8 mouse cellular contexts compared by ENCODE assay signal in the genomic region with DNA sequence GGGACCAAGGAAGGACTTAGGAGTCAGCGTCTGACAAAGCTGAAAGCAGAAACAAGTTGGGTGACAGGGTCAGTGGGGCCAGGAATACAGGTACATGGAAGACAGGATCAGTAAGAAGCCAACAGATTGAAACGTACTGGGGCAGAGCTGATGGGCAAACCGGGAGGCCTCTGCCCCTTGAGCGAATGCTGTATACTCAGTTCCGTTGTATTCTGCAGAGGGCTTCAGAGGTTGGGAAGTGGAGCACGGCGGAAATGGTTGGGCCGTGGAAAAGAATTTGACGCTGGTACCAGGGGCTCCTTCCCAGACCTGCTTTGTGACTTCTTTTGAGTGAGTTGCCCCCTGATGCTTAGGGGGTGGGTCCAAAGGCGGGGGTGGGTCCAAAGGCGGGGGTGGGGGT. TPM values are rescaled to one million over a fixed set of nuclear protein-coding genes. Genes with fewer than 3 reads are reported as not detected.
DNase-seq lines count a peak whose midpoint lies in the region; ATAC-seq and TF ChIP-seq lines count a peak whose summit lies in the region.

No protein-coding gene starts in this region.

- ATAC-seq in lung, embryonic 15.5 days (ENCODE audit: borderline replicate concordance, extremely low read depth, low FRiP score, low TSS enrichment): 0 out of 2 replicates have a peak, but pooled peaks have one; percentile 12
- no peak for ATAC-seq in forebrain, embryonic 13.5 days
- no peak for ATAC-seq in limb, embryonic 14.5 days (ENCODE audit: low FRiP score, low read depth)

- TF ChIP-seq POLR2A in limb, embryonic 14.5 days (IDR thresholded peaks at IDR 0.05; ENCODE audit: borderline replicate concordance, extremely low read depth, insufficient read depth, insufficient read length): no peak
- TF ChIP-seq POLR2A in olfactory bulb, adult 2 months (IDR thresholded peaks at IDR 0.05; ENCODE audit: insufficient read depth, low read depth, low read length): no peak

- H3K4me1 ChIP-seq in lung, embryonic 15.5 days: peaks cover 17% of the 10 kb centered on the region
- H3K4me1 ChIP-seq in forebrain, embryonic 13.5 days: peaks cover 12% of the 10 kb centered on the region; the same call in 1 of the 2 replicates
- peaks cover 3% of the 10 kb centered on the region; the same call in 1 of the 2 replicates for H3K4me1 ChIP-seq in limb, embryonic 14.5 days (ENCODE audit: control insufficient read depth, insufficient read depth, low read length)
- peaks cover 12% of the 10 kb centered on the region for H3K4me1 ChIP-seq in olfactory bulb, adult 2 months (ENCODE audit: control insufficient read depth, insufficient read depth, low read length)

- H3K4me2 ChIP-seq in lung, embryonic 15.5 days: peak overlapping the region; percentile 65
- peak overlapping the region; percentile 68 for H3K4me2 ChIP-seq in forebrain, embryonic 13.5 days
- peak overlapping the region; percentile 81 for H3K4me2 ChIP-seq in limb, embryonic 14.5 days (replicated peaks; ENCODE audit: low read depth, low read length, severe bottlenecking)

- no peak for TF ChIP-seq CTCF in olfactory bulb, adult 2 months (IDR thresholded peaks at IDR 0.05; ENCODE audit: insufficient read depth, low read depth, low read length)

- no peaks in the 10 kb centered on the region for H3K9me3 ChIP-seq in lung, embryonic 15.5 days
- H3K9me3 ChIP-seq in forebrain, embryonic 13.5 days (replicated peaks): 0 out of 2 replicates have a peak, but pooled peaks cover 4% of the 10 kb centered on the region
- 0 out of 2 replicates have a peak, but pooled peaks cover 6% of the 10 kb centered on the region for H3K9me3 ChIP-seq in limb, embryonic 14.5 days (ENCODE audit: control insufficient read depth, low read length)

- no peak for DNase-seq in lung, postnatal 4 days
- no peak for DNase-seq in limb, embryonic 14.5 days (ENCODE audit: low spot score)
- DNase-seq in Muller cell, postnatal 12 days (ENCODE audit: inconsistent ontology term): no peak
- no peak for DNase-seq in cerebellum, postnatal 10 days
- no peak for DNase-seq in cerebellum, postnatal 25 days

- no peak overlapping the region for H3K27ac ChIP-seq in lung, embryonic 15.5 days
- no peak overlapping the region for H3K27ac ChIP-seq in forebrain, embryonic 13.5 days
- H3K27ac ChIP-seq in limb, embryonic 14.5 days (replicated peaks; ENCODE audit: low read depth, low read length): no peak overlapping the region
- no peak overlapping the region for H3K27ac ChIP-seq in olfactory bulb, adult 2 months (ENCODE audit: insufficient read depth, low read depth, low read length)

- peak overlapping the region; percentile 38 for H3K4me3 ChIP-seq in lung, embryonic 15.5 days
- H3K4me3 ChIP-seq in forebrain, embryonic 13.5 days: peak overlapping the region; percentile 44
- H3K4me3 ChIP-seq in limb, embryonic 14.5 days (replicated peaks; ENCODE audit: low read length): peak overlapping the region; percentile 39
- peak overlapping the region; percentile 44 for H3K4me3 ChIP-seq in olfactory bulb, adult 2 months (ENCODE audit: insufficient read depth, low read depth, low read length)

- no peaks in the 10 kb centered on the region for H3K27me3 ChIP-seq in lung, embryonic 15.5 days
- H3K27me3 ChIP-seq in forebrain, embryonic 13.5 days: peaks cover 7% of the 10 kb centered on the region; the same call in 1 of the 2 replicates
- H3K27me3 ChIP-seq in limb, embryonic 14.5 days (ENCODE audit: control insufficient read depth, insufficient read depth, low read length): no peaks in the 10 kb centered on the region

- H3K36me3 ChIP-seq in lung, embryonic 15.5 days: peaks cover 30% of the 10 kb centered on the region
- H3K36me3 ChIP-seq in forebrain, embryonic 13.5 days (ENCODE audit: poor library complexity, severe bottlenecking): peaks cover 21% of the 10 kb centered on the region
- H3K36me3 ChIP-seq in limb, embryonic 14.5 days (ENCODE audit: control insufficient read depth, insufficient read depth, low read length): peaks cover 40% of the 10 kb centered on the region

- 19% methylated on average over 11 of the region's 11 CpGs for WGBS in lung, embryonic 15.5 days
- 7% methylated on average over 11 of the region's 11 CpGs for WGBS in forebrain, embryonic 13.5 days
- WGBS in limb, embryonic 14.5 days: 16% methylated on average over 11 of the region's 11 CpGs
- WGBS in olfactory bulb, adult 2 months: 12% methylated on average over 11 of the region's 11 CpGs

- no peak overlapping the region; the same call in 1 of the 2 replicates for H3K9ac ChIP-seq in lung, embryonic 15.5 days
- peak overlapping the region; percentile 59 for H3K9ac ChIP-seq in forebrain, embryonic 13.5 days
- 0 out of 2 replicates have a peak overlapping the region, but pooled peaks have one; percentile 48 for H3K9ac ChIP-seq in limb, embryonic 14.5 days (ENCODE audit: low read depth, low read length, severe bottlenecking)

RNA-seq across cellular contexts. Expression of gene Mrps12, which starts 8.4 kb away (rescaled TPM):
- 116 and 124 TPM in 2 replicates for polyA plus RNA-seq in lung, embryonic 15.5 days (2015; fragmentation: Nextera tagmentation; extraction: Ambion mirVana)
- 107 and 122 TPM in 2 replicates for polyA plus RNA-seq in forebrain, embryonic 13.5 days (2015; fragmentation: Nextera tagmentation; extraction: Ambion mirVana)
- polyA plus RNA-seq in limb, embryonic 14.5 days (2012; rRNA removed): 82.6 and 92.6 TPM in 2 replicates
- 134 and 135 TPM in 2 replicates for polyA plus RNA-seq in limb, embryonic 14.5 days (2014; fragmentation: Nextera tagmentation; extraction: Ambion mirVana)
- not detected in 2 replicates for polyA plus RNA-seq in olfactory bulb, adult 2 months (2012; ENCODE audit: insufficient read depth, insufficient read length, low replicate concordance, missing spikeins)

RNA-seq across cellular contexts. Expression of gene Sars2, which starts 8.6 kb away (rescaled TPM):
- 27.2 and 27.7 TPM in 2 replicates for polyA plus RNA-seq in lung, embryonic 15.5 days (2015; fragmentation: Nextera tagmentation; extraction: Ambion mirVana)
- 23.0 and 23.7 TPM in 2 replicates for polyA plus RNA-seq in forebrain, embryonic 13.5 days (2015; fragmentation: Nextera tagmentation; extraction: Ambion mirVana)
- polyA plus RNA-seq in limb, embryonic 14.5 days (2012; rRNA removed): 32.6 and 38.1 TPM in 2 replicates
- polyA plus RNA-seq in limb, embryonic 14.5 days (2014; fragmentation: Nextera tagmentation; extraction: Ambion mirVana): 22.0 and 22.3 TPM in 2 replicates
- not detected in 2 replicates for polyA plus RNA-seq in olfactory bulb, adult 2 months (2012; ENCODE audit: insufficient read depth, insufficient read length, low replicate concordance, missing spikeins)

RNA-seq across cellular contexts. Expression of gene Fbxo17, which starts 16.6 kb away (rescaled TPM):
- polyA plus RNA-seq in lung, embryonic 15.5 days (2015; fragmentation: Nextera tagmentation; extraction: Ambion mirVana): 15.6 and 16.3 TPM in 2 replicates
- polyA plus RNA-seq in forebrain, embryonic 13.5 days (2015; fragmentation: Nextera tagmentation; extraction: Ambion mirVana): 4.4 and 5.3 TPM in 2 replicates
- 34.8 and 43.3 TPM in 2 replicates for polyA plus RNA-seq in limb, embryonic 14.5 days (2012; rRNA removed)
- polyA plus RNA-seq in limb, embryonic 14.5 days (2014; fragmentation: Nextera tagmentation; extraction: Ambion mirVana): 25.6 and 29.0 TPM in 2 replicates
- polyA plus RNA-seq in olfactory bulb, adult 2 months (2012; ENCODE audit: insufficient read depth, insufficient read length, low replicate concordance, missing spikeins): not detected in 2 replicates

RNA-seq across cellular contexts. Expression of gene Ccer2, which starts 22.8 kb away (rescaled TPM):
- polyA plus RNA-seq in lung, embryonic 15.5 days (2015; fragmentation: Nextera tagmentation; extraction: Ambion mirVana): not detected in 2 replicates
- not detected in 2 replicates for polyA plus RNA-seq in forebrain, embryonic 13.5 days (2015; fragmentation: Nextera tagmentation; extraction: Ambion mirVana)
- polyA plus RNA-seq in limb, embryonic 14.5 days (2012; rRNA removed): 0.06 and 0.24 TPM in 2 replicates
- polyA plus RNA-seq in limb, embryonic 14.5 days (2014; fragmentation: Nextera tagmentation; extraction: Ambion mirVana): 0.54 TPM in 1 of 2 replicates, not detected in the other
- not detected in 2 replicates for polyA plus RNA-seq in olfactory bulb, adult 2 months (2012; ENCODE audit: insufficient read depth, insufficient read length, low replicate concordance, missing spikeins)

RNA-seq across cellular contexts. Expression of gene Sirt2, which starts 33.3 kb away (rescaled TPM):
- 59.5 and 65.2 TPM in 2 replicates for polyA plus RNA-seq in lung, embryonic 15.5 days (2015; fragmentation: Nextera tagmentation; extraction: Ambion mirVana)
- polyA plus RNA-seq in forebrain, embryonic 13.5 days (2015; fragmentation: Nextera tagmentation; extraction: Ambion mirVana): 86.3 and 86.9 TPM in 2 replicates
- 107 and 113 TPM in 2 replicates for polyA plus RNA-seq in limb, embryonic 14.5 days (2012; rRNA removed)
- 73.7 and 89.3 TPM in 2 replicates for polyA plus RNA-seq in limb, embryonic 14.5 days (2014; fragmentation: Nextera tagmentation; extraction: Ambion mirVana)
- not detected in 2 replicates for polyA plus RNA-seq in olfactory bulb, adult 2 months (2012; ENCODE audit: insufficient read depth, insufficient read length, low replicate concordance, missing spikeins)

Comparison
In these comparisons a context has a peak if more than half of its experiments do, and no peak if none do; other contexts are left out.
1. RNA of gene Mrps12, which starts 8.4 kb away (polyA plus RNA-seq): 82.6 to 135 TPM in limb, embryonic 14.5 days, 107 to 122 TPM in forebrain, embryonic 13.5 days and 116 to 124 TPM in lung, embryonic 15.5 days; not detected in olfactory bulb, adult 2 months; every median in the first group is over 10 times any median in the second.
2. RNA of gene Sars2, which starts 8.6 kb away (polyA plus RNA-seq): 22.0 to 38.1 TPM in limb, embryonic 14.5 days, 27.2 to 27.7 TPM in lung, embryonic 15.5 days and 23.0 to 23.7 TPM in forebrain, embryonic 13.5 days; not detected in olfactory bulb, adult 2 months; every median in the first group is over 10 times any median in the second.
3. Peak in every context shown above with its lines, with median percentiles within 50 percentile points of each other: H3K4me2 ChIP-seq and H3K4me3 ChIP-seq.